Mouse (Mus musculus) cerebellum, adult 18-20 months (tissue): ENCODE measurements at regions not wholly inside any gene's neighbourhood (a gene's known extent, or its start where the extent isn't known, plus 50 kb on each side); places are given as distances from the start of the nearest gene placed in this dataset.

Experiments
- DNase-seq, 2 experiments: peaks; one replicate each; pipeline ENCODE4 v3.0.0; 2021

GRCm38 (mm10) chr9:13987486-13987885, 160.0 kb downstream of the Fam76b start:
- no peak for DNase-seq

DNA sequence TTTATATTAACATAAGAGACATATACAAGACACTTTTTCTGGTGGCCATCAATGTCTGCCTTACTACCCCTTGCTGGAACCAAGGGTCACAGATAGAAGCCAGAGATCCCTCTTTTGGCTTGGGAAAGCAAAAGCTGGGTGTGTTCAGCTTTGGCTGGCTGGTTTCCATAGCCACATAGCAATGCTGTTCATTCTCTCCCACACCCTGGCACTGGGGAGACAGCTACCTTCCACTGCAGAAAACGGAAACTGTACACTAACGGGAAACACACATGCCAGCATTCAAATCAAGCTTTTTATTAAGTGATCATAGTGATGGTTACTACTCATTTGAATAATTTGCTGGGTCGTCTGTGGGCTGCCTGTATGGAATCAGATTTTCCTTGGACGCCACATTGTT, 161.4 kb downstream of the Fam76b start:
- no peak for DNase-seq

- no peak for DNase-seq
Observed at GRCm38 (mm10) chr9:13990960-13991359, 163.4 kb downstream of the Fam76b start.

- DNase-seq = no peak
Observed at GRCm38 (mm10) chr9:13992728-13993127, 165.2 kb downstream of the Fam76b start.

- DNase-seq = no peak
Observed at GRCm38 (mm10) chr9:13999358-13999757, 171.8 kb downstream of the Fam76b start.

- peak; percentile 12 to 13 for DNase-seq
Observed at GRCm38 (mm10) chr9:14001517-14001916, 174.0 kb downstream of the Fam76b start.

GRCm38 (mm10) chr9:14002236-14002635, 174.7 kb downstream of the Fam76b start:
- DNase-seq = no peak

DNA sequence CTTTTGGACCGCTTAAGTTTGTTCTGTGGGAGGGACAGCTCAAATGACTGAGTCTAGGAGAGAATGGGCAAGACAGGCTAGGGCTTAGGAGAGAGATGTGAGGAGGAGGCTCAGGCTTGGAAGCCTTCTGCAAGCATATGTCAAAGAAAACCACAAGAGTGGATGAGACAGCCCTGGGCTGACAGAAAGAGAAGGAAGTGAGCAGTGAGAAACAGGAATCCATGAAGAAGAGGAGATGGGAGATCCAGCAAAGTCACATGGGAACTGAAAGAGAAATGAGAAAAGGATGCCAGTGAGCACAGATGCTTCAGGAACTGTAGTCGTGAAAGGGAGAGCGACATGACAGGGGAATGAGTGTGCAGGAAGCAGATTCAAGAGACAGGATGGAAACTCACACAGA, 175.6 kb downstream of the Fam76b start:
- no peak for DNase-seq

DNA sequence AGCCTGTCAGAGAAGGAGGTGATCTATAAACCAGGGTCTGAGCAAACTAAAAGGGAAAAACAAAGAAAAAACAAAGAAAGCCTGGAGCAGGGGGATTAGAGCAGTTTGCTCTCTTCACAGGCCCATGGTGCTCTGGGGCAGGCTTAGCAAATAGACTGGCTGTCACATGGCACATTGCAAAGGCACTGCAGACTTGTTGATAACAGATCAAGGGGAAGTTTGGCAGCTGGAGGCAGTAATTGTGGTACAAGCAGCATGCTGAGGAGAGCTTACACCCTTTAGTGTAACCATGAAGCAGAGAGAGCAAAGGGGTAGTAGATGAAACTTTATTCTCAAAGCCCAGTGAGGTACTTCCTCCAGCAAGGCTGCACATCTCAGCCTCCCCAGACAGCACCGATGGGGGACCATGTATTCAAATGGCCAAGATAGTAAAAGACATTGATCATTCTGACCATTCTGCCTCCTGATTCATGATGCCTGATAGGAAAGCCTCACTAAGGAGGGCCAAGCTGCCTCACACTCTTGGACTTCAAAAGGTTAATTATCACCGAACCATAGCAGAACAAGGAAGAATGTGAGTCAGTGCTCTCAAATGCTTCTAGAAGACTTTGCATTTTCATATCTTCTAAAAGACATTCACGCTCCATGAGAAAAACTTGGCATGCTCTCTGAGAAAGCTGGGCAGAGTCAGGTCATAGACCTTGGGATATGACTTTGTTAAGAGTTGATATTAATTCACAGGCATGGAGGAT, 178.9 kb downstream of the Fam76b start:
- DNase-seq = no peak

- no peak for DNase-seq
Observed at GRCm38 (mm10) chr9:14009451-14009850, 181.9 kb downstream of the Fam76b start.

- DNase-seq = no peak
Observed at GRCm38 (mm10) chr9:14010261-14010949, 182.9 kb downstream of the Fam76b start.

DNA sequence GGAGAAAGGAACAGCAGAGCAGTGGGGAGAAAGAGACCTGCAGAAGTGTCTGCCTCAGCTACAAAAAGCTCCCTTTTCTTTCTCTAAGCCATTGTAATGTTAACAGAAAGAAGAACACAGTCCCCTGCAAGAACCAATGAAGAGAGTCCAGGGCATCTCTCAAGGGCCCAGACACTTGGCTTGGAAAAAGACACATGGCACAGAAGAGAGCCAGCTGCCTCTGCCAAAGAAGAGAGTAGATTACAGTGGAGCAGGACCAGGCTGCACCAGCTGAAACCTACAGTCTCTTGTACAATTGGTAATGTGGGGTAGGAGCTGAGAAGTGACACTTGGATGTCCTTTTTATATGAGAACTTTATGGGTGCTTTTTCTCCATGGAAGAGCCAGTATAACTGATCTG, 196.7 kb downstream of the Fam76b start:
- DNase-seq = no peak

- no peak for DNase-seq
Observed at GRCm38 (mm10) chr9:14024701-14025100, 197.2 kb downstream of the Fam76b start.

- no peak for DNase-seq
Observed at GRCm38 (mm10) chr9:14028056-14028455, 200.5 kb downstream of the Fam76b start.

- no peak for DNase-seq
Observed at GRCm38 (mm10) chr9:14031358-14032047, 204.0 kb downstream of the Fam76b start.

- no peak for DNase-seq
Observed at GRCm38 (mm10) chr9:14032048-14032362, 204.5 kb downstream of the Fam76b start.

DNA sequence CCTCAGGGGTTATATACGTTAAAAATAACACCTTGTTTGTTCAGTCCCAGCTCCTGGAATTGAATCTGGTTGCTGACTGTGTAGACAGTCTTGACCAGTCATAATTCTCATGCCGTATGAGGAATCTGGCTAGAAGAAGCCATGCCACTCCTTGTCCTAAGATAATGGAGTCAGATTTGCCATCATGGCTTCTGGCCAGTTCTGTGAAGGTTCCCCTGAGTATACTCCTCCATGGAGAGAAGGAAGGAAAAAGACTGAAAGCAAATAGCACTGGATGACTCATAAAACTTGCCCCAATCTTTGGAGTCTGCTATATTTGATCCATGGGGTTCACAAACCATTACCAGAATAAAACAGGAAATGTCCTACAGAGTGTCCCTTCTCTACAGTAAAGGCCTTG, 208.0 kb downstream of the Fam76b start:
- DNase-seq = no peak

DNA sequence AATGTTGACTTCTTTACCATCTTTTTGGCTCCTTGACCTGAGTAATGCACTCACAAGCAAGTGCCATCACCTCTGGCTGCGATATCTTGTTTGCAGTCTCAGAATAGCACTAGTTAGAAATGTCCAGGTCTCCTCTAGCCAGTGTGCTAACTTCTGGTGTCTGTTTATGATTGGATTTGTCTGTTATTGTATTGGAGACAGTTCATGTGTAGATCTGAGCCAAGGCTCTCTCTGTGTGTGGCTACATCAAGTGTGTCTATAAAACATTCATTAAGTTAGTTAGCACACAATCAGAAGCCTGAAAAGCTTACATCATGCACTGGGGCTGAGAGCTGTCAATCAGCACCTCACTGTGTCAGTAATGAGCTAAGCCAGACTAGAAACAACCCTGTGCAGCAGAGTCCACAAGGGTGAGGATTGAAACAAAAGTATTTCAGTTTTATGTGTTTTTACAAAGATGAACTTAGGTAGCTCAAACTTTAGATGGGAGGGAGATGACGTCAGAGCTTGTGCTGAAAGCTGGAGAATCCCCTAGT, 214.5 kb downstream of the Fam76b start:
- DNase-seq = no peak

GRCm38 (mm10) chr9:14048224-14048623, 220.7 kb downstream of the Fam76b start:
- DNase-seq = no peak

- DNase-seq = no peak
Observed at GRCm38 (mm10) chr9:14053704-14054103, 221.2 kb upstream of the Sesn3 start.

DNA sequence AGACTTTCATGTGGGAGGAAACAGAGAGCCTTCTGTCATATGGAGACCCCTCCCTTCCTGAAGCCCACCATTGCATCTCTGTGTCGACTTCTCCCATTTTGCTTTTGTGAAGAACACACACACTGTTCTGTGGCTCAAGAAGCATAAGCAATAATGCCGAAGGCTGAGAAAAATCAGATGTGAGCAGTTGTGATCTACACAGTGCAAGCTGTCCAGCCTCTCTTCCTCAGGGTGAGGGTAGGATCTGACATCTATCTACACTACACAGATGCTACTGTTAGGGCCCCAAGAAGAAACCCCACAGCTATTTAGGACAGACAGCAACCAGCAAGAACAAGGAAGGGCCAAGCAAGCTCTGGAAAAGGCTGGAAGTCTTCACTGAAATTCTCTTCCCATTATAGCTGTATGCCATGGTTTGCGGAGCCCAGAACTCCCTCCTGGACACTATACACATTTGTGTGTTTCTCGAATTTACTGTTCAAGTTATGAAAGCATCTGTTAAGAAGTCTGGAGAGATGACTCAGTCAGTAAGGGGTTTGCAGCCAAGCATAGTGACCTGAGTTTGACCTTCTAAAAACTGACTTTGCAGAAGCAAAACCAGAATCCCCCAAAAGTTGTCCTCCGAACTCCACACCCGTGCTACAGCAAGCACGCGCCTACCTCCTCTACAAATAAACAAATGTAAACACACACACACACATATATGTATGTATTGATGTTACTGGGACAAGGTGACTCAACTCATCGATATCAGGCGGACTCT, 218.3 kb upstream of the Sesn3 start:
- DNase-seq = no peak

GRCm38 (mm10) chr9:14058592-14059227, 216.2 kb upstream of the Sesn3 start:
- DNase-seq = no peak
